Mouse (Mus musculus) thymus, postnatal 4 days (tissue): ENCODE results near the gene Eed.
"Not testable (repeated sequence)": the region's sequence is repeated elsewhere in the genome, so short reads cannot be mapped to it uniquely, and the experiment has no call there.

ENCODE experiments used
- DNase-seq: peaks from one replicate; pipeline ENCODE4 v3.0.0; 2021

The Eed gene

GRCm38 (mm10) chr7:89980485-89981422 is at the start of gene Eed:
Eed (minus strand) TSS chr7:89980983.
- peak; percentile 97 for DNase-seq

DNA sequence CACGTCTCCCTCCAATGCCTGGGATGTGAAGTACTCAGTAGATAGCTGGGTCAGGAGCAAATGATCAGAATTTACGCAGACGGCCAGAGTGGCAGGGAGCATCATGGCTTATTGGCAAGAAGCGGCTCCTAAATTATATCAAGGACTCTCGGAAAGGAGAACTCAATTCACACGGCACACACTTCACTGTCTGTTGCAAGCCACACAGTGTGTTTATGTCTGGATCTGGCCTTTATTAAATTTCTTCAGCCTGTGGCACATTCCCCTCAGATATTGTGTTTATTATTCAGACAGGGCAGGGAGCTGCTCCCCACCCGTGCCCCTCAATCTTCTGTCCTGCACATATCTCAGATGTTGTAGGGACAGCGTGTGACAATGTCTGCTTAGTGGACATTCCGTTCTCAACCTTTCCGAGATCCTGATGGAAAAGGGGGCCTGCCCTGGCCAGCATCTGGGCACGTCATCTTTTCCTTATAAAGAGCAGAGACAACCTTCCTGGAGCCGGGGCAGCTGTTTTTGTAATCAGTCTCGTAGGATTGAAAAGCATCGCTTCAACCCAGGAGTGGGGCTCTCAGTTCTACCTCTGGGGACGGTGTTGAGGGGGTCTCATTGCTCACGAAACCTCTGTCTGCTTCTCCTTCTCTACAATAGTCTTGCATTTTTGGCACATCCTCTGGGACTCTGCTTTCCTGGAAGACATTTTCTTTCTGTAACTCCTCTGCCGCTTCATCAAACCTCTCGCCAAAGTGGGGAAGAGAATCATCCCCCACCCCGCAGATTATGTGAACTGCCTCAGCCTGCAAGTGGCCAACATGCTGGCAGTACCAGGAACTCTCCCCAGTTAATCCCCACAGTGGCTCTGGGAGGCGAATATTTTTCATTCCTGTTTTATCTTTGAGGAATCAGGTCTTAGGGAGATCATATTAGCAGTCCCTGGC is 49.0 kb upstream of the Eed start:
- DNase-seq, result no peak

DNA sequence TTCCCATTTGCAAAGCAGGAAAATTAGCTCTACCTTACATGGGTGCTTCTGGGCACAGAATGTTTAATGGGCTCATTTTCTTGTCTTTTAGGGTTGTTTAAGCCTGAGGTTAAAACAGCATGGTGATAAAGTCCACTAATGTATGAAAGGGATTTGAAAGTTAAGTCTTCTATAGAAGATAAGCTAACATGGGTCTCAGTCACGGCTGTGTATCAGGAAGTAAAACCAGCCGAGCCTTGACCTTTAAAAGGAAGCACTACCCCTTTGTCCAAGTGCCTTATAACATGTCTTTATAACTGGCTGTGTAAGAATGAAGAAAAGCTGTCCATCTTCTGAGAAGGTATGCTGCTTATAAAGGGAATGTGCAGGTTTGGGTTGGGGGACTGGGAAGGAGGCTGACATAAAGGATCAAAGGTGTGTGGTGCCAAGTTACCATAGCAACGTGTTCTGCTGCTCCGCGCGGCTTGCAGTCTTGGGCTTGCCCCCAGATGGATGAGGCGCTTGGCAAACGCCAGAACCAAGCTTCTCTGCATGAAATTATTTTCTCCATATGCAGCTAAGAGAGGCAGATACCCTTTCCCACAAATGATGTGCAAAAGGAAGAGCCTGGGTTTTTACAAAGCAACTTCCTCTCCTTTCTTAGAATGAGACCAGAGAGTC is 48.2 kb upstream of the Eed start:
- DNase-seq, result no peak

DNA sequence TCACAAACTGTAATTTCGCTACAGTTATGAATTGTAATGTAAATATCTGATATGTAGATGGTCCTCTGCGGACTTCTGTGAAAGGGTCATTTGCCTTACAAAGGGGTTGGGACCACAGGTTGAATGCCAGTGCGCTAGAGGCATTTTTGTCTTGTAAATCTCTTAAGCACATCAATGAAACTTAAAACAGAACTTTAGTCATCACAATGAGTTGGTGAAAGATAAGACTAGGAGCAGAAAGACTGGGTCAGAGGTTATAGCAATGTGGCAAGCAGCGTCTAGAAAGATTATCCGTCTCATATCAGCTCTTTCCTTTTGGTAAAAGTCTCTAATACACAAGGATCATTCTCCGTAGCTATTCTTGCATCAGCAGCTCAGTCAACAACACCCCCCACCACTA is 44.2 kb upstream of the Eed start:
- no peak for DNase-seq

DNA sequence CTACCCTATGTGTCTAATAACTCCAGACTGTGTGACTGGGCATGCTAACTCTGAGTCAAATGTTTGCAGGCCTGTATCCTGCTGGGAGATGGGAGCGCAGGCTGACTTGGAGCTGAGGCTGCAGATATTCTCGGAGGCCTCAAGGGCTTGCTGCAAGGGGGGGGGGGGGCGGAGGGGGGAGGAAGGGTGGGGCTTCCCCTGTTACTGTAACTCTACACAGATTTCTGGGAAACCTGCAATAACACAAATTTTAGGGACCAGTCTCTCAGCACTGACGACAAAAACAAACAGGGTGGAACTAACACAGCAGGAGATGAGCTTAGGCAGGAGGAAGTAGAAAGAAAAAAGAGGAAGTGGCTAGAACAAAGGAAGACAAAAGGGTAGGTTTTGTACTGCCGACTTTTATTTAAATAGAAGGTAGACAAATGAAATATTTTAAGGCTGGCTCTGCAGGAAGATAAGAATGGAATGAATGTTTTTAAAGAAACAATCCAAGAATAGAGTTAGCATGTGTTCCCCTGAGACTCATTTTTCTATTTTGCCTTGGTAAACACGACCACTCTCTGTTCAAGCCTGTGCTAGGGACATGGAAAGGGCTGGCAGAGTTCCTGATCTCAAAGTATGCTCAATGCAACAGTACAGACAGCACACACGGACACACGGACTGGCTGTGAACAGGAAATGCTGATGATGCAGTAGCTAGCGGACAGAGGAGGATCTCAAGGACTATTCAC is 42.4 kb upstream of the Eed start:
- no peak for DNase-seq

DNA sequence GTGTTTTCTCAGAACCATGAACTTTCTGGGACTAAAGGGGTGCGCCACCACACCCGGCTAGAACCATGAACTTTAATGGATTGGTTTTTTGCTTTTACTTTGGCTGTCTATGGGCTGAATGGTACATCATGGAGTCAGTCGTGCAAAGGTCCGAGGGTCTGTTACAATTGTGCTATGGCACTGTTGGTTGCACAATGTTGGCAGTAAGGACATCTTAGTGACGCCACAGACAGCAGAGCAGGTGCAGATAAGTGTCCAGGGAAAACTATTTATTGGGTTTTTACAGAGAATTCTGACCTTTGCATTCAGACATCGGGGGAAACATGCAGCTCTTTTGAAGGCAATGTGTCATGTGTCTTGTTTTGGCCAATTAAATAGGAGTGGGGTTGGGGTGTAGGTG is 39.5 kb upstream of the Eed start:
- no peak for DNase-seq

DNA sequence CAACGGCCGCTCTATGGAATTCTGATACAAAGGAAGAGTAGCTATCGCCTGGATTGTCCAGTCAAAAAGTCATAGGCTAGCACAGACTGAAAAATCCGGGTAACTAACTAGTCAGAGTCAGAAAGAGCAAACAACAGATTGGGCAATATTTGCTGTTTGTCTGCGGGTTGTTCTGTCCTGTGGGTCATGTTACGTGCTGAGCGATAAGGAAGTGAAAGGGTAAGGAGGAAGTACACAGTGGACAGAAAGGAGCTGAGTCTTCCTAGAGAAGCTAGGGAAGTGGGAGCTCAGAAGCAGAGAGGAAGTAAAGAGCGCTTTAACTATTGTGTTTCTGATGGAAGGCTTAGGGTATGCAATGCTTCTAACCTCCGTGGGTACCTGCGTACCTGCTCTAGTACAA is 38.8 kb upstream of the Eed start:
- DNase-seq, result no peak

- DNase-seq, result no peak
Observed at GRCm38 (mm10) chr7:90016930-90017588, 36.3 kb upstream of the Eed start.

DNA sequence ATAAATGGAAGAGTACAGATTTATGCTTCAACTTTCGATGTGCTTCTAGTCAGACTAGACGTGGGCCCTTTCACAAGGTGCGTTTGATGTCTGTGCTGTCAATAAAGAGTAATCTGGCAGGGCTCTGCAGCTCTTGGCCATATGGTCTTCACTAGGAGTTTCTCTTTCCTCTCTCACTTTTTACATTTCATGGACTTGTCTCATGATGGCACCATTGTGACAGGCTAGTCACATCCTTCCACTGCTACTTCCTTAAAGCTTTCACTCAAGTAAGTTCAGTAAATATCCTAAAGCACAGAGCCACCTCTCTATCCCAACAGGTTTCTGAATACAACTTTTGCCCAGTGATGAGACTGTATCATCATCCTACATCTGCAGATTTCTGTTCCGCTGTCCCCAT is 35.7 kb upstream of the Eed start:
- DNase-seq, result no peak

- no peak for DNase-seq
Observed at GRCm38 (mm10) chr7:90006667-90007653, 26.2 kb upstream of the Eed start.

- DNase-seq, result no peak
Observed at GRCm38 (mm10) chr7:90004781-90005180, 24.0 kb upstream of the Eed start.

- no peak for DNase-seq
Observed at GRCm38 (mm10) chr7:90002375-90002774, 21.6 kb upstream of the Eed start.

- DNase-seq, result no peak
Observed at GRCm38 (mm10) chr7:89999491-89999890, 18.7 kb upstream of the Eed start.

DNA sequence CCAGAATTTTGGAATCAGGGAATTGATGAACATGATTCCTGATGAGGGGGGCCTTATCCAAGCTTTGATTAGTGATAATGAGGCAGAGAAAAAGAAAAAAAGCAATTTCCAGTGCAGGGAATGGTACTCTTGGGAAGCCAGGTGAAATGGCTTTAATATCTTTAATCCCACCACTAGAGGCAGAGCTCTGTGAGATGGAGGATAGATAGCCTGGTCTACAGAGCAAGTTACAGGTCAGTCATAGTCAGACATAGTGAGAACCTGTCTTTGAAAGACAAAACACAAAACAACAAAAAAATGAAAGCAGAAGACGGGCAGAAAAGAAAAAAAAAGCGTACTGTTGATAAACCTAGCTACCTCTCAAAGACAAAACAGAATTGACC is 17.8 kb upstream of the Eed start:
- no peak for DNase-seq

DNA sequence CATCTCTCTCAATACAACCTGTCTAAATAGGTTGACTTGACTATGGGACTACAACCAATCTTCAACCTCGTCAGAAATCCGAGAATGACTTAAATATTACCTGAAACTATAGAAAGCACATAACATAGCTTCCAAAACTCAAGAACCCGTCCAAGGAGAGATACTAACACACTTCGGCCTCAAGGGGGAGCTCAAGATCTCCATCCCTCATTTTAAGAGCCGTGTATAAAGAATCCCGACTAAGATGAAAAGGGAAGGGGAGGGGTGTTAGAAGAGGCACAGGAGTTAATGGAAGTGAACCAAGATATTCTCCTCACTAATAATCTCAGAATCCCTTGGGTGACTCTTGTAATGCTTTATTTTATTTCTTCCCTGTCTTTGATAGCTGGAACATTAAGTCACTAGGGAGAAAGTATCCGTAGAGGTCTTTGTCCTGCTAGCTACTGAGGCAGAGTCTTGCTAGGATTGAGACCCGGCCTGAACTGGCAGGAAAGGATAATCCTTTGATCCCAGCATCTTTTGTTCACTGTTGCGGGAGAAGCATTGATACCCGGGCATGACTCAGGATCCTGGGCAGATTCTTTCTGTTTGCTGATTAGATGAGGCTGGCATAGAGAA is 17.3 kb upstream of the Eed start:
- DNase-seq, result peak; percentile 43

GRCm38 (mm10) chr7:89997526-89997925 is 16.7 kb upstream of the Eed start:
- not testable (repeated sequence) for DNase-seq

- DNase-seq, result no peak
Observed at GRCm38 (mm10) chr7:89993091-89993490, 12.3 kb upstream of the Eed start.

GRCm38 (mm10) chr7:89984421-89984820 is 3.6 kb upstream of the Eed start:
- DNase-seq, result no peak

DNA sequence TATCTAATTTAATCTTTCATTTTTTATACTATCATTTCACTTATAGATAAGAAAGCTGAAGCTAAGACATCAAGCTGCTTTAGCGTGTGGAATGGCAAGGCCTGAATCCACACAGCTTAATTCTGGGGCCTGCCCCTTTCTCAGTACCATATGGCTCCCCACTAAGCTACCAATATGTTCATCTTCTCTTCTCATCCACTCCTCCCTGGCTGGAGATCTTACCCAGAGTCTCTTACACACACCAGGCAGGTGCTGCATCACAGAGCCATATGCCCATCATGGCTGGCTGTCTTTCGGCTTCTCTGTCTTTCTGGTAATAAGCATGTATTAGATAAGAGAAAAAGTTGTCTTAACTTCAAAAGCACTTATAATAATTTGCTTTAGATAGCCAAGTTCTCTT is 2.7 kb upstream of the Eed start:
- no peak for DNase-seq

DNA sequence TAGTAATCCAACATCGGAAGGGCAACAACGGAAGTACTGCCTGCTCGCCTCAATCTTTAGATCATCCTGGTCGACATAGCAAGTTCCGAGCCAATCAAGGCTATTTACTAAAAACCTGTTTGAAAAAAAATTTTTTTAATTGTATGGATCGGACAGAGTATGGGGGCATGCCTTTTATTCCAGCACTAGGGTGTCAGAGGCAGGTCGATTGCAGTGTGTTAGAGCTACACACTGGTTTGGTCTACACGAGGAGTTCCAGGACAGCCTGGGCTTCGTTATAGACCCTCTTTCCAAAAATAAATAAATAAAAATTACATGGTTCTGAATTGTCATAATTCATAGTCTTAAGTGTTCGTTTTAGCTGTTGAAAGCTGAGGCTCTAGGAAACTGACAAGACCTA is 774 bp upstream of the Eed start:
- DNase-seq, result no peak
